Mouse (Mus musculus): ENCODE data around the gene Lrig3.

Gene Lrig3

GRCm38 (mm10) chr10:125966481-125967251 lies 698 bp downstream of the Lrig3 start:
- DNase-seq, result peak in 1 of 2 experiments; percentile 14

- DNase-seq, result no peak
Observed at GRCm38 (mm10) chr10:125967436-125968160, 1.6 kb downstream of the Lrig3 start.

- DNase-seq, result no peak
Observed at GRCm38 (mm10) chr10:125968191-125969132, 2.5 kb downstream of the Lrig3 start.

DNA sequence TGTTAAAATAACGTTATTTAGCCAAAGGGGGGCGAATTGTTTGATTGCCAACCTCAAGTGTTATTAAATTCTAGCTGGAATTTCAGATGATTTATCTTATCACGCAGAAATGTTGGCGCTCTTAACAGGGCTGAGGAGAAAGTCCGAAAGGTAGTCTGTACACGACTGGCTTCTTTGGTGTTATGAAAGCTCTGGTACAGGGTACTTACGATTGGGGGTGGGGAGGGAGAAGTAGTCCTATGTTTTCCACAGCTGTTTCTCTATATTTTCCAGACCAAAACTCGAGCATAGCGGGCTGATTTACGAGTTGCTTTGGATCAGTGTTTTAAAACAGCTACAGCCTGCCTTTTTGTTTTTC lies 3.1 kb downstream of the Lrig3 start:
- DNase-seq, result no peak

- DNase-seq, result no peak
Observed at GRCm38 (mm10) chr10:125970031-125970430, 4.1 kb downstream of the Lrig3 start.

GRCm38 (mm10) chr10:125970500-125970899 lies 4.5 kb downstream of the Lrig3 start:
- no peak for DNase-seq

DNA sequence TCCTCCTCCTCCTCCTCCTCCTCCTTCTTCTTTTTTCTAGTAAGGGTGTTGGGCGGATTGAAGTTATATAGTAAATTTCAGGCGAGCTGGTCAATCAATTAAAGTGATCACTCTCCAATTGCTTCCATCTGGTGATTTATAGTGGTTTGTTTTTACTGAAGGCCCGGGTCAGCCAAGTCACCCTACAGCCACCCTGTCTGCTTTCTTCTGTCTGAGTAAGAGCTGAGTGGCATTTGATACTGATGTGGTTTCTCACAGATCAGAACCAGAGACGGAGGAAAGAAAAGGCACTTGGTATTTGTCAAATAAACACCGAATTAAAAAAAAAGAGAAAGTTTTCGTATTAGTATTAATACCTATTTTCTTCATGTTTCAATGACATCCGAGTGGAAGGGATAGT lies 7.8 kb downstream of the Lrig3 start:
- DNase-seq, result no peak

DNA sequence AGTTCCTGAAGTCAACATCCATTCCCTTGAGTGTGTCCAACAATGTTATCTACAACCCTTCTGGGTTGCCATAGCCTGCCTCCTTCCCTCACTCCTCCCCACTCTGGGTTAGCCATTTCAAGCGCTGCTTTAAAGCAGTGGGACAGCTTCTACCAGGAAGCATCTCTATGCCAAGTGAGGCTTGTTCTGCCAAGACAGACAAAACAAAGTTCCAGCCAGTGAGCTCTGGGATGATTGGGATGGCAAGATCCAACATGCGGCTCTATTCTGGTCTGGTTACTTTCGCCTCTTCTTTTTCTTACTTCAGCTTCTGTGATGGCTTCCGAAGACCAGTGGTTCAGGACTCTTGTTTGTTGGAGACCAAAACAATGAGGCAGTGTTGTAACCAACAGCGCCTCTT lies 16.0 kb downstream of the Lrig3 start:
- no peak for DNase-seq

DNA sequence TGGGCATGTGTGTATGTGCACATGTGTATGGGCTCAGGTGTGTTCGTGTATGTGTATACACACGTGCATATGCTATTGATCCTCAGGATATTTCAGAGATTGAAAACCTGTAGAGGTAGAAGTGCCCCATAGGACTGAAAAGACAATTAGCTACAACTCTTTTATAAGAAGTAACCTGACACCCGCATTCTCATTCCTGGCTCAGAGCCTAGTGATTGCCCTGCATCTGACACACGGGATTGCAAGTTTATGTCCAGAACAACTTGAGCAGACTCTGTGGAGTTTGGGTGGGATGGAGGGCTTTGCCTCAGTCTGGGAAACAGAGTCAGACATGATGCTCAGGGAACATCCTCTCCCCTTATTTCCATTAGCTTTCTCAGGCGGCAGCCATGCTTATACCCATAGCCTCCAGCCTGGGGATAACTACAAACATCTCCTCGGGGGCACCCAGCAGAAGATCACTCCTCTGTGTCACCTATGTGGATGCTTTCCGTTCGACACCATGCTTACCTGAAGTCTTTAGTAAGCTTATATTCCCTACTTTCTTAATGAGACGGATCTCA lies 18.6 kb downstream of the Lrig3 start:
- no peak for DNase-seq

DNA sequence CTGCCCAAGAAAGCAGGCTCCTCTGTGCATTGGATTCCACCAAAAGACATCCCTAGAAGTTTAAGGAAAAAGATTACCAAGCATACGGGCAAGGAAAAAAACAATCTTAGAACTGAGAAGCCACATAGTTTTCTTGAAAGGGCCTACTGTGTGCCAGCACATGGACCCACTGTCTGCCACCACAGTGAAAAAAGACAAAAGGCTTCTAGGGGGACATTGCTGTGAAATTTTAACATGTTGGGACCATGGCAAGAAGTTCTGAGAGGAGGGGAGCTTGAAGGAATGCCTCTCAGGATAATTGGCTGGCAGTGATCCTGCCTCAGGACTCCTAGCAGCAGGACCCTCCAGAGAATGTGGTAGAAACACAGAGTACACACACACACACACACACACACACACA lies 19.8 kb downstream of the Lrig3 start:
- no peak for DNase-seq

GRCm38 (mm10) chr10:125986443-125986842 lies 20.5 kb downstream of the Lrig3 start:
- DNase-seq, result no peak

DNA sequence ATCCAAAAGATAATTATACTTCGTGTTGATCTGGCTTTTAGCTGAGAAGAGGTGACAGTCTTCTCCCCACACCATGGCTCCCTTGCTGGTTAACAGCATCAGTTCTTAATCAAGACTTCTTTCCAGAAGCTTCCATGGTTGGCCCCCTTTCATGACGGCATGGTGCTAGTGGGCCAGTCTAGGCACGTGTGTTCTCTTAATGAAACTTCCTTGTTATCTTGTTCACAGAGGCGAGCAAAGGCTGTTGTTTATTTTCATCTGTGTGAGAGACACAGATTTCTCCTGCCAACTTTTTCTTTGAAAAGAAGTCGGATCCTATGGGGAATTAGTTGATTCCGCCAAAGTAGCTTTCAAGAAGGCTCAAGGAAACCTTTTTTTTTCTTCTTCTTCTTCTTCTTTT lies 21.3 kb downstream of the Lrig3 start:
- no peak for DNase-seq

DNA sequence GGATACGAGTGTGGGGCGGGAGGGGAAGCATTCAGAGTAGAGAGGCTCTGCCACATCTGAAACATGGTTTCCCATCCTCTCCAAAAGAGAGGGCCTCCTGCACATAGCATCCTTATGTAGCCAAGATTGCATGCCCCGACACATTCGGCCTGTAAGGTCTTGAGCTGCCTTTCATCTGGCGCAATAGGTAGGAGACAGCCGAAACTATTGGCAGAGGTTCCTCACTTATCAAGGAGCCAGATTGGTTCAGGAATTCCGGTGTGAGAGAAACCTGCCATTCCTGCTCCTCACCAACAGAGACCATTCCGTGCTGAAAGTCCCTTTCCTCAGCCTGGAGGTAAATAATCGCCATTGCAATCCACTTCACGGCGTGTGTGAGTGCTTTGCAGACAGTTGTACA lies 22.1 kb downstream of the Lrig3 start:
- DNase-seq, result no peak

DNA sequence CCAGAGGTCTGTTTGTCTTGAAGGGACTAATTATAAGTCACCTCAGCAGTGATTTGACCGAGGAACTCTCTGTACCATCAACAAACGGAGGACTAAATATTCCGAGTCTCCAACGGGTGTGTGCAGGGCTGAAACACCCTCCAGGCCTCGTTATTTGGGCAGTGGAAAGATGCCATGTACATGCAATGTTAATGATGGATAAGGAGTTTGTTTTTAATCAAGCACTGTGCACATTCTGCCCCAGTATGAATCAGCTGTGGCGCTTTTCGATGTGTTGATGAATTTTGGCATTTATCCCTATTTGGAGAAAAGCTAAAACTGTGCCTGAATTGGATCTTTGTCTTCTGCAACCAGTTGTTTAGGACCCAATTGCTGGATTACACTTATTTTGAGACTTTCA lies 23.9 kb downstream of the Lrig3 start:
- no peak for DNase-seq

- DNase-seq, result no peak
Observed at GRCm38 (mm10) chr10:125990394-125990793, 24.4 kb downstream of the Lrig3 start.

DNA sequence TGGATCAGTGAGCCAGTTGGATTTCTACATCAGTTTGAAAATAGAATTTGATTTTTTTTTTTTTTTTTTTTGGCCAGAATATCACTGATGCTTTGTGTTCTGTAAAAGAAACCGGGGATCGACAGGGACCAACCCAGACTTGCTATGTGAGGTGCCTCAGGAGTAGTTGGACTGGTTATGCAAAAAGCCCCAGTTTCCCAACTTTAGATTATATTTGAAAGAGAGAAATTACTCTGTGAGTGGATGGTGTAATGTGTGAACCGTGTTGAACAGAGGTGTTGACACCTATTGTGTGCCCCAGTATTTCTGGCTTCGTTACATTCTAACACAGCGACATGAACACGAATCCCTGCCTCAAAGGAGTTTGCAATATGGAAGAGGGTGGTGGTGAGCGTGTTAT lies 25.9 kb downstream of the Lrig3 start:
- no peak for DNase-seq

DNA sequence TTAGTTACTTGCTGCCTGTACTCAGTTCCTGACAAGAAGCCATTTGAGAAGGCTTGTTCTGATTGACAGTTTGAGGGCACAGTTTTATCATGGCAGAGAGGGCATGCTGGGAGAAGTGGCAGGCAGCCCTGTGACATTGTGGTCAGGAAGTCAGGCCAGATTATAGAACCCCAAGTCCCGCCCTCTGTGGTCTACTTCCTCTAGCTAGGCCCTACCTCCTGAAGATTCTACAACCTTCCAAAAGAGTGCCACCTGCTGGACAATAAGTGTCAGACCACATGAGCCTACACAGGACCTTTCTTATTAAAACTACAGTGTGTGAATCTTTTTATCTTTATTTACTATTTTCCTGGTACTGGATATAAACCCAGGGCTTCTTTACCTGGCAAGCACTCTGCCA lies 28.9 kb downstream of the Lrig3 start:
- peak in 1 of 2 experiments; percentile 21 for DNase-seq

- no peak for DNase-seq
Observed at GRCm38 (mm10) chr10:125995701-125996100, 29.7 kb downstream of the Lrig3 start.

DNA sequence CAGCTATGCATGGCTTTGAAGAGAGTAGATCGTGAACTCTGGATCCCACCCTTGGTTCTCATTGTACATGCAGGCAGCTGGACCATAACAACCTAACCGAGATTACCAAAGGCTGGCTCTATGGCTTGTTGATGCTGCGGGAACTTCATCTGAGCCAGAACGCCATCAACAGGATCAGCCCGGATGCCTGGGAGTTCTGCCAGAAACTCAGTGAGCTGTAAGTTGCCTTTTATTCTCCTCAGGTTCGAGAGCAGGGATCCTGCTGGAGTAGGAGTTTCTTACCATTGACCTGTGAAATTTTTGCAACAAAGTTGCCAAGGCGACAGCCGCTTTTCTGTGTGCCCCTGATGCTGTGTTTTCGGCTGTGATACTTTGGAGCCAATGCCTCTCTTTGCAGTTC lies 31.0 kb downstream of the Lrig3 start:
- DNase-seq, result peak; percentile 53 to 70

DNA sequence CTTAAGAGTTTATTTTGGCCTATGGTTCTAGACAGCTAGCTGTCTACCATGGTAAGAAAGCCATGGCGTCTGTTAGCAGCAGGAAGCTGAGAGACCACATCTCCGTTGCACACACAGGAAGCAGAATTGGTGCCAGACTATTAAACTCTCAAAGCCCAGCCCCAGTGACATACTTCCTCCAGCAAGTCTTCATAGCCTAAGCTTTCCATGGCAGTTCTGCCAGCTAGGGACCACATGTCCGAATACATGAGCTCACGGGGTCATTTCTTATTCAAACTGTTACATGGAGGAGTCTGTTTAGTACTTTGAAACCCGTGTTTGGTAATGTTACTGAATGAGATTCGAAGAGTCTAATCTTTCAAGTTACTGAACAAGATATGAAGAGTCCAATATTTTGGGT lies 33.6 kb downstream of the Lrig3 start:
- no peak for DNase-seq

DNA sequence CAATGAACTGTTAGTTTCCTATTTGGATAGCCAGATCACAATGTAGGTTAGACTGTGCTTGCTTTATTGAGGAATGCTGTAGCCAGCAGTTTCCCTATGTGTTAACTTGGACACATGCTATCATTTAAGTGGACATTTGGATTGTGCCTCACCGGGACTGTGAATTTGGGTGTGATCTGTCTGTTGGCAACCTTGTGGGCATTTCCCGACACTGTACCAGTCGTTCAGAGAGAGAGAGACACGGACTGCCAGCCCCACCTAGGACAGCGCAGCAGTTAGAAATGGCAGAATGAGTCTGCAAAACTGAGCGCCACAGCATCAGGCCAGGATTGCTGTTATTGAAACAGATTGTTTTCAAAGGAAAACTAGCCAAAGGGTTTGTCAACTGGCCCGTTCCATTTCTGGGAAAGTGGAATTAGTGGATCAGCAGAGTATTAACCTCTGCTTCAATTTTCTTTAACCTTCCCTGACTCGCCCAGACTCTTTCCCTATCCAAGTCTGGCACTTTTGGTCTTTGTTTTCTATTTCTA lies 35.0 kb downstream of the Lrig3 start:
- DNase-seq, result no peak

GRCm38 (mm10) chr10:126002081-126002755 lies 36.2 kb downstream of the Lrig3 start:
- DNase-seq, result no peak
